Mouse (Mus musculus) liver, adult 2 months (tissue): ENCODE results near the gene Tspan17. TPM values are rescaled to one million over a fixed set of nuclear protein-coding genes. Genes with fewer than 3 reads are reported as not detected.
A peak's percentile ranks its signal among the peaks of the same experiment; 100 is the strongest.

Experiments
- DNase-seq: peaks from one replicate; pipeline ENCODE4 v3.0.0-alpha.2; 2011; ENCODE audit warnings: low read depth, low spot score; ENCODE audit errors: extremely low read depth
- H3K27ac ChIP-seq: fragments of 200-500 bp; replicated peaks from 2 replicates; pipeline ENCODE4 v1.5.1; 2012; ENCODE audit warnings: low read depth, mild to moderate bottlenecking, control low read depth, inconsistent platforms, low read length; ENCODE audit not compliant: insufficient read depth
- H3K27me3 ChIP-seq: fragments of 200-500 bp; 2 replicates; pipeline ENCODE4 v1.6.1; 2012; ENCODE audit warnings: mild to moderate bottlenecking, moderate library complexity, low read length, inconsistent platforms; ENCODE audit not compliant: control insufficient read depth, insufficient read depth
- H3K36me3 ChIP-seq: fragments of 200-500 bp; 2 replicates; pipeline ENCODE4 v1.6.1; 2012; ENCODE audit warnings: low read length, inconsistent platforms; ENCODE audit not compliant: control insufficient read depth, insufficient read depth
- H3K4me1 ChIP-seq: fragments of 200-500 bp; 2 replicates; pipeline ENCODE4 v1.6.1; 2011; ENCODE audit warnings: low read length; ENCODE audit not compliant: control insufficient read depth, insufficient read depth
- H3K4me3 ChIP-seq: fragments of 200-500 bp; 2 replicates; pipeline ENCODE4 v1.5.1; 2011; ENCODE audit warnings: low read depth, mild to moderate bottlenecking, control low read depth, low read length, moderate library complexity; ENCODE audit not compliant: insufficient read depth
- H3K79me2 ChIP-seq: fragments of 200-500 bp; 2 replicates; pipeline ENCODE4 v1.6.1; 2012; ENCODE audit warnings: inconsistent platforms, mild to moderate bottlenecking, low read length, moderate library complexity; ENCODE audit not compliant: control insufficient read depth, insufficient read depth
- H3K9ac ChIP-seq: fragments of 200-500 bp; 2 replicates; pipeline ENCODE4 v1.6.1; 2012; ENCODE audit warnings: low read depth, mild to moderate bottlenecking, control low read depth, inconsistent platforms, low read length
- CTCF ChIP-seq: fragments of 200-500 bp; IDR thresholded peaks from 2 replicates; pipeline ENCODE4 v1.5.1; 2011; ENCODE audit warnings: low read depth, low read length, control low read depth
- POLR2A ChIP-seq: fragments of 200-500 bp; IDR thresholded peaks from 2 replicates; pipeline ENCODE4 v1.6.1; 2011; ENCODE audit warnings: low read length, control low read depth; ENCODE audit not compliant: insufficient read depth; ENCODE audit errors: extremely low read depth
- WGBS: fragments of 180-500 bp; shearing (Covaris S2); methylation state at CpG from one replicate; pipeline ENCODE4 v1.1.7; 2018; 5-methylcytosine and 5-hydroxymethylcytosine counted together
- polyA plus RNA-seq: library from polyadenylated mRNA; depleted of rRNA; stranded (reverse); fragments of >200 nt; gene quantifications from 2 replicates; pipeline ENCODE4 v1.2.3, GENCODE M21; 2012; rRNA removed
- total RNA-seq: library from RNA; depleted of rRNA; stranded (reverse); fragments of >200 nt; gene quantifications from 2 replicates; pipeline ENCODE4 v1.2.3, GENCODE M21; 2014; rRNA removed

Tspan17 gene
- 0.74 and 0.94 TPM in 2 replicates for total RNA-seq
- 1.4 and 2.4 TPM in 2 replicates for polyA plus RNA-seq

- Histone ChIP-seq H3K27ac (no peak within 1 kb of the TSS), H3K4me3 (peak within 1 kb of the TSS; percentile 61), H3K4me1 (peaks cover 4% of the 10 kb centered on the region; the same call in 1 of the 2 replicates), H3K36me3 (no peaks in the 10 kb centered on the region), H3K27me3 (0 out of 2 replicates have a peak, but pooled peaks cover 3% of the 10 kb centered on the region), H3K79me2 (no peaks in the 10 kb centered on the region), H3K9ac (peak within 1 kb of the TSS; percentile 49)
- 4% methylated on average over 48 of the region's 49 CpGs for WGBS
- peak; percentile 82 for DNase-seq
- no peak for TF ChIP-seq POLR2A
- TF ChIP-seq CTCF = no peak
Measured at GRCm38 (mm10) chr13:54788740-54789560, at the start of gene Tspan17. Gene Tspan17 (plus strand): TSS chr13:54789377.

GRCm38 (mm10) chr13:54746110-54746509 is 43.1 kb upstream of the Tspan17 start:
- H3K36me3 ChIP-seq = no peaks in the 10 kb centered on the region

GRCm38 (mm10) chr13:54746896-54747295 is 42.3 kb upstream of the Tspan17 start:
- no peaks in the 10 kb centered on the region for H3K36me3 ChIP-seq
- WGBS = 43% methylated on average over 10 of the region's 10 CpGs
- no peak for DNase-seq
- H3K79me2 ChIP-seq = no peaks in the 10 kb centered on the region
- H3K27ac ChIP-seq = no peak overlapping the region
- no peak overlapping the region for H3K9ac ChIP-seq
- TF ChIP-seq POLR2A = no peak
- H3K27me3 ChIP-seq = peaks cover 6% of the 10 kb centered on the region
- no peaks in the 10 kb centered on the region for H3K4me1 ChIP-seq
- no peak overlapping the region for H3K4me3 ChIP-seq

More at GRCm38 (mm10) chr13:54746110-54746509, 43.1 kb upstream of the Tspan17 start:
- Histone ChIP-seq H3K27ac (no peak overlapping the region), H3K4me1 (no peaks in the 10 kb centered on the region), H3K79me2 (no peaks in the 10 kb centered on the region), H3K27me3 (peaks cover 6% of the 10 kb centered on the region), H3K4me3 (no peak overlapping the region), H3K9ac (no peak overlapping the region)
- WGBS = 52% methylated on average over 6 of the region's 6 CpGs
- TF ChIP-seq POLR2A = no peak
- no peak for TF ChIP-seq CTCF
- no peak for DNase-seq

GRCm38 (mm10) chr13:54748190-54748589 is 41.0 kb upstream of the Tspan17 start:
- H3K9ac ChIP-seq = no peak overlapping the region
- no peak overlapping the region for H3K4me3 ChIP-seq
- no peaks in the 10 kb centered on the region for H3K36me3 ChIP-seq
- H3K27me3 ChIP-seq = peaks cover 6% of the 10 kb centered on the region
- no peaks in the 10 kb centered on the region for H3K79me2 ChIP-seq
- no peak overlapping the region for H3K27ac ChIP-seq
- no peaks in the 10 kb centered on the region for H3K4me1 ChIP-seq
- 75% methylated on average over 8 of the region's 8 CpGs for WGBS
- no peak for DNase-seq
- TF ChIP-seq CTCF (no peak), POLR2A (no peak)

GRCm38 (mm10) chr13:54748721-54749060 is 40.5 kb upstream of the Tspan17 start:
- Histone ChIP-seq H3K9ac (no peak overlapping the region), H3K4me3 (no peak overlapping the region), H3K27ac (no peak overlapping the region), H3K27me3 (peaks cover 6% of the 10 kb centered on the region), H3K4me1 (no peaks in the 10 kb centered on the region), H3K36me3 (no peaks in the 10 kb centered on the region), H3K79me2 (no peaks in the 10 kb centered on the region)
- DNase-seq = no peak
- TF ChIP-seq POLR2A (no peak), CTCF (no peak)
- WGBS = 49% methylated on average over 10 of the region's 10 CpGs
